Mouse (Mus musculus): ENCODE results near the gene Ppme1. TPM values are rescaled to one million over a fixed set of nuclear protein-coding genes. Genes with fewer than 3 reads are reported as not detected.

The Ppme1 gene
- polyA plus RNA-seq, 1 experiment from 2014 or later, result 52.8 TPM

Other genes with a start within 250 kb of the Ppme1 start
- 11.2 and 13.7 TPM in 2 replicates for gene Lipt2, start 213.0 kb downstream of the Ppme1 start, polyA plus RNA-seq (2015; fragmentation: Nextera tagmentation; extraction: Ambion mirVana)
- 6.7 and 7.4 TPM in 2 replicates for gene Kcne3, start 195.8 kb downstream of the Ppme1 start, polyA plus RNA-seq (2015; fragmentation: Nextera tagmentation; extraction: Ambion mirVana)
- 1.2 and 1.3 TPM in 2 replicates for gene Pgm2l1, start 144.9 kb downstream of the Ppme1 start, polyA plus RNA-seq (2015; fragmentation: Nextera tagmentation; extraction: Ambion mirVana)
- 11.8 and 18.9 TPM in 2 replicates for gene P4ha3, start 86.8 kb downstream of the Ppme1 start, polyA plus RNA-seq (2015; fragmentation: Nextera tagmentation; extraction: Ambion mirVana)
- 11.8 and 14.6 TPM in 2 replicates for gene C2cd3, start 74 bp downstream of the Ppme1 start, polyA plus RNA-seq (2015; fragmentation: Nextera tagmentation; extraction: Ambion mirVana)
- gene Ucp3, start 100.7 kb upstream of the Ppme1 start, polyA plus RNA-seq (2015; fragmentation: Nextera tagmentation; extraction: Ambion mirVana), result 0.11 and 0.29 TPM in 2 replicates
- gene Ucp2, start 121.0 kb upstream of the Ppme1 start, polyA plus RNA-seq (2015; fragmentation: Nextera tagmentation; extraction: Ambion mirVana), result 109 and 179 TPM in 2 replicates
- 0.18 and 0.70 TPM in 2 replicates for gene Dnajb13, start 142.7 kb upstream of the Ppme1 start, polyA plus RNA-seq (2015; fragmentation: Nextera tagmentation; extraction: Ambion mirVana)
- 20.3 and 21.1 TPM in 2 replicates for gene Coa4, start 164.8 kb upstream of the Ppme1 start, polyA plus RNA-seq (2015; fragmentation: Nextera tagmentation; extraction: Ambion mirVana)
- gene Rab6a, start 235.1 kb upstream of the Ppme1 start, polyA plus RNA-seq (2015; fragmentation: Nextera tagmentation; extraction: Ambion mirVana), result 85.1 and 85.5 TPM in 2 replicates
- gene Mrpl48, start 236.0 kb upstream of the Ppme1 start, polyA plus RNA-seq (2015; fragmentation: Nextera tagmentation; extraction: Ambion mirVana), result 72.2 and 89.3 TPM in 2 replicates

Data from heart, embryonic 15.5 days (tissue).